Mouse (Mus musculus) bone marrow, adult 2 months (tissue): ENCODE measurements around the gene Vmn1r19.

Experiments
- CTCF ChIP-seq: fragments of 200-500 bp; IDR thresholded peaks from 2 replicates; pipeline ENCODE4 v1.5.1; 2011; ENCODE audit warnings: low read length, control low read depth; ENCODE audit not compliant: control insufficient read depth, insufficient read depth
- POLR2A ChIP-seq: fragments of 200-500 bp; IDR thresholded peaks from 2 replicates; pipeline ENCODE4 v1.6.1; 2011; ENCODE audit warnings: low read depth, mild to moderate bottlenecking, control low read depth, low read length, borderline replicate concordance; ENCODE audit not compliant: control insufficient read depth

- TF ChIP-seq CTCF (no peak), POLR2A (no peak)
Observed at GRCm38 (mm10) chr6:57367496-57367895, 36.1 kb upstream of the Vmn1r19 start.
